ENCODE assay signal across 8 mouse cellular contexts in genomic region chr1:52578298-52579056, GRCm38 (mm10). TPM values are rescaled to one million over a fixed set of nuclear protein-coding genes. Genes with fewer than 3 reads are reported as not detected.
DNase-seq lines count a peak whose midpoint lies in the region; ATAC-seq and TF ChIP-seq lines count a peak whose summit lies in the region.

No protein-coding gene starts in this region.

- no peak overlapping the region for H3K9ac ChIP-seq in heart, postnatal 0 days (replicated peaks; ENCODE audit: low read depth, low read length)

- no peaks in the 10 kb centered on the region for H3K36me3 ChIP-seq in heart, postnatal 0 days (replicated peaks; ENCODE audit: control insufficient read depth, insufficient read depth, low read length)
- no peaks in the 10 kb centered on the region for H3K36me3 ChIP-seq in macrophage (ENCODE audit: inconsistent target)

- H3K4me1 ChIP-seq in heart, postnatal 0 days (ENCODE audit: control insufficient read depth, insufficient read depth) = peaks cover 12% of the 10 kb centered on the region; the same call in 1 of the 2 replicates

- no peak for TF ChIP-seq EP300 in heart, postnatal 0 days (IDR thresholded peaks at IDR 0.05; ENCODE audit: low read depth)

- ATAC-seq in heart, postnatal 0 days (ENCODE audit: insufficient read depth, low read depth) = peak; percentile 74

- 33% methylated on average over 5 of the region's 5 CpGs for WGBS in heart, postnatal 0 days
- 18% methylated on average over 5 of the region's 5 CpGs for WGBS in macrophage (ENCODE audit: missing documents)

- H3K27me3 ChIP-seq in heart, postnatal 0 days (ENCODE audit: control insufficient read depth, insufficient read depth, low read length) = no peaks in the 10 kb centered on the region

- H3K4me3 ChIP-seq in heart, postnatal 0 days (ENCODE audit: low read depth, low read length) = no peak overlapping the region
- H3K4me3 ChIP-seq in macrophage (ENCODE audit: inconsistent target) = no peak overlapping the region

- H3K27ac ChIP-seq in heart, postnatal 0 days (ENCODE audit: low read depth) = no peak overlapping the region
- H3K27ac ChIP-seq in macrophage = peak overlapping the region; percentile 27; the same call in 1 of the 2 replicates

- peak; percentile 37 for DNase-seq in layer of hippocampus, adult 11-12 months (ENCODE audit: low spot score)
- no peak for DNase-seq in layer of hippocampus, adult 9-10 months (ENCODE audit: low spot score)
- peak; percentile 72 for DNase-seq in embryo, embryonic 11 days
- DNase-seq in heart, postnatal 0 days (ENCODE audit: low spot score) = peak; percentile 27
- peak; percentile 48 to 55 for DNase-seq in left cerebral cortex, postnatal 10 days (ENCODE audit: extremely low spot score in 1 of 2, low spot score in 2 of 2)
- peak; percentile 30 to 57 for DNase-seq in spleen, postnatal 10 days (ENCODE audit: low spot score in 2 of 2)
- DNase-seq in testis, postnatal 10 days (ENCODE audit: low spot score) = no peak

- TF ChIP-seq CTCF in heart, postnatal 0 days (IDR thresholded peaks at IDR 0.05; ENCODE audit: low read depth) = no peak

- no peaks in the 10 kb centered on the region for H3K9me3 ChIP-seq in heart, postnatal 0 days (replicated peaks; ENCODE audit: control insufficient read depth, low read length)

- H3K79me2 ChIP-seq in macrophage (ENCODE audit: inconsistent target) = no peaks in the 10 kb centered on the region

- H3K4me2 ChIP-seq in heart, postnatal 0 days (ENCODE audit: low read depth, low read length) = no peak overlapping the region; the same call in 1 of the 2 replicates

- intact Hi-C loops in left cerebral cortex, postnatal 10 days (cut with DNase I) = no loop called here

RNA-seq across cellular contexts. Expression of gene Nemp2, which starts 52.0 kb away (rescaled TPM):
- 3.6 and 6.6 TPM in 2 replicates for total RNA-seq in heart, postnatal 0 days (2014; rRNA removed; ENCODE audit: low replicate concordance)
- 1.7 and 2.1 TPM in 2 replicates for polyA plus RNA-seq in heart, postnatal 0 days (2015; fragmentation: Nextera tagmentation; extraction: Ambion mirVana)
- total RNA-seq in left cerebral cortex, postnatal 10 days (2021) = 1 to 10 TPM; 4.0 to 4.2 TPM
- total RNA-seq in macrophage (2018; cell fraction: chromatin; rRNA removed) = 10 to 100 TPM in 11 of 26 experiments, 1 to 10 TPM in 14, under 1 TPM in 1; 0.54 to 25.9 (median 8.3) TPM
- 1 to 10 TPM in 20 of 26 experiments, under 1 TPM in 6; 0.43 to 2.9 (median 1.3) TPM for total RNA-seq in macrophage (2018; cell fraction: cytosol; rRNA removed)
- 10 to 100 TPM in 4 of 26 experiments, 1 to 10 TPM in 22; 1.2 to 17.3 (median 5.6) TPM for total RNA-seq in macrophage (2018; cell fraction: nucleus; rRNA removed)
- polyA plus RNA-seq in macrophage (2018) = 1.1 to 3.0 TPM (median 2.4 TPM) in 3 replicates

Comparison
In these comparisons a context has a peak if more than half of its experiments do, and no peak if none do; other contexts are left out.
1. DNase-seq: peak in layer of hippocampus, adult 11-12 months (single experiment), embryo, embryonic 11 days (single experiment), heart, postnatal 0 days (single experiment), left cerebral cortex, postnatal 10 days (2 of 2) and spleen, postnatal 10 days (2 of 2); none in layer of hippocampus, adult 9-10 months (single experiment) and testis, postnatal 10 days (single experiment).